Mouse (Mus musculus) B cell, adult 2 months (primary cell): ENCODE data around the gene Hs2st1.

Experiments used
- DNase-seq, 2 experiments: peaks; one replicate each; pipeline ENCODE4 v3.0.0; 2022

Hs2st1 gene

DNA sequence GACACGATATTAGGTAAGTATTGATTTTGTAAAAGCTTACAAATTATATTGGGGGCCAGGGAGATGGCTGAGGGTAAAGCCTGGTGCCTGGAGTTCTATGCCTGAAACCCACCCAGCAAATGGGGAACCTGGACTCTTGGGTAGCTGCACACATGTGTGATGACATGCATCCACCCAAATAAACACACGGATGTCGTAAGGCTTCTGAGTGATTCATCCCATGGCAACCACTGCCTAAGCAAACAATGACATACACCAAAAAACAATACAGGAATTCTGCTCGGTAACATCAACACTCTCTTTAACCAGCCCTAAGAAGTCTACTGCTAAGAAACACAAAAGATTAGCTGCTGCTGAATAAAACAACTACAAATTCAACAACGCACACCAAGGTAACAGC, 73.2 kb downstream of the Hs2st1 start:
- DNase-seq: no peak

DNA sequence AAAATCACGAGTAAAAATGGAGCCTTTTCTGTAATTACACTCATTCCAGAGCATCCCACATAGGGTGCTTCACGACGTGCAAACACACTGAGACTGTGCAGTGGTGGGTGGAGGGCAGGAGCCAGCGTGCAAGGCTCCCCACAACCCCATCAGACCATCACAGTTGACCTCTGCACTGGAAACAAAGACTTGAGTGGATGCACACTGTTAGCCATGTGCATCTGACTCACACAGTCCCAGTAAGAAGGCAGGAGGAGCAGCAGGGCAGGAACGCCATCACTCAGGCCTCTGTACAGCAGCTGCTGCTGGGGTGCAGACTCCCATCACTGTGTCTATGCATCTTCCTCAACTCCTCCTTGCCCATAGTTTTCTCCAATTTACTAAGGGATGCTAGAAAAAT, 75.1 kb downstream of the Hs2st1 start:
- DNase-seq: no peak

DNA sequence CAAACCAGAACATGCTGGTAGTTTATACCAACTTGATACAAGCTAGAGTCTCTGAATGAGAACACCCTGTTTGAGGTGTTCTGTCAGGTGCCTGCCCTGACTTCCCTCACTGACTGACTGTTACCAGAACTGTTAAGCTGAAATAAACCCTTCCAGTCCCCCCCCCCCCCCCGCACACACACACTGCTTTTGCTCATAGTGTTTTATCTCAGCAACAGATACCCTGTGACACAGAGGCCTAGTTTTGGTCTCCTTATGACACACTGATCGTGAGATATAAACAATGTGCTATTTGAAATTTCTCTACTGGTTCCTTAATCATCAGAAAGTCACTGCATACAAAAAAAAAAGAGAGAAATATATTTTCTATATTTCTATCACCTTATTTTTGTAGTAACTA, 81.2 kb downstream of the Hs2st1 start:
- no peak for DNase-seq

DNA sequence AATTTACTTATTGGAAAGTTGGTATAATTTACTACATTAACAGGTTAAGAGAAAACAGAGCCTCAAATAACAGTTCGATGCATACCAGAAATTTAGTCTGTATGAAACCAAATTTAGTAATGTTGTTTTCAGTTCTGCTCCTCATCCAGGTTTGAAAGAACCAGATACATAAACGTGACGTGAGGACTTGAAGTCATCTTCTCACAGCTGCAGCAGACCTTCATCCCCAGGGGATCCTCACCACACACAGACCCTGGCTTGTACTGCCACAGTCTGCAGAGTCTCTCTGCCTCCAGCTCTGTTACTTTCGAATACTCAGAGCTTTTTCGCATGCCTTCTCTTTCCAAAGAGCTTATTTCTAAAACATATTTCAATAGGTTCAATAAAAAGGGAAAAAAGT, 89.4 kb downstream of the Hs2st1 start:
- peak; percentile 53 to 60 for DNase-seq

DNA sequence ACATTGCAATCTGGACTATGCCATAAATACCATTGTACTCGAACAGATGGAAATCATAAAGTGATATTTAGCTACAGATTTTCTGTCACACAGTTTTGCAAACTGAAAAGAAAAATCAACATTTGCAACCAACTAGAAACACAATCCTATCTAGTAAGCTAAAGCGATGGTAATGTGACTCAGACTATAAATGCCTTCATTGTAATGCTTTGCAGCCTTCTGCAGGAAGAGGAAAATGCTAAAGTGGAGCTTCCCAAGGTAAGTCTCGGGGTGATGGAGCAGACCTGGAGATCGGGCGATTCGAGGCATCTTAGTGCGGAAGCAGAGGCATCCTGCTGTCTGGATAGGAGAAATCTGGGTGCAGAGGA, 91.6 kb downstream of the Hs2st1 start:
- DNase-seq: no peak

DNA sequence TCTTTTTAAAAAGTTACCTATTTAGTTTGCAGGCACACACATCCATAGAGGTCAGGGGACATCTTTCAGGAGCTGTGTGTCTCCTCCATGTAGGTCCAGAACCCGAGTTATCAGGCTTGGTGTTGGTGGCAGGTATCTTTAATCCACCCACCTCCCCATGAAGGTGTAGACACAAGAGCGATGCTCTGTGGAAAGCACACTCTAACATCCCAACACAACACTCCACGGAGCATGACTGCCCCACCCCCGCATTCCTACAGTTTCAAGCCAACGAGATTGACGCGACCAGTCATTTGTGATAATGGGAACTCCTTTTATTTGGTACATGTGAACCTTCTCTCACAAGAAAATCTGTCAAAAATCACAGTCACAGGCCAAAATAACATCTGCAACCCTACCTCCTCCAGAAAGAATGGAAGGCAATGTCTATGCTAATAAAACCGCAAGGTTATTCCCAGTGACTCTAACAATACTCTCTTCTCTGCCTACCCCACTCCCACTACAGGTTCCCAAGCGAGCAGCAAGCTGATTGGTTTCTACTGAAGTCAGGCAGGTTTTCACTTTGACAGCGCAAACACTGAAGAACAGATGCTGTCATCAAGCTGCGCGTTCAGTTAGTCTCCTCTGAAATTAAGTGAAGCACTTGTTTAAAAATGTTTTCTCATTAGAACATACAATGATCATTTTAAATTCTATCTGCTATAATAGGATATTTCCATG, 92.1 kb downstream of the Hs2st1 start:
- no peak for DNase-seq

DNA sequence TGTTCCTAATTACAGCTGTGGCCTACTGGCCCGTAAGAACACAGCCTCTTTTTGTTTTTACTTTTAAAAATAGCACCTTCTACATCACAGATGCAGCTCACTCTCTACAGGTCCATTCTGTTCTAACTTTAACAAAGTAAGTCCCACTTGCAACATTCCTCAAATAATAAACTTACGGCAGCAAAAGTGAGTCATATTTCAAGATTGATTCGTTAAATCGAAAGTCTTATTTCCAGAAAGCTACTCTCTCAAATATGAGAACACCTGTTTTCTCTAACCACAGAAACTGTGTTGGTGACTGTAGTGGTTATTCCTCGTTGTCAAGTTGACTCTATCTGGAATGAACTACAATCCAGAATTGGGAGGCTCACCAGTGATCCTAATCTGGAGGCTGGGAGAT, 94.1 kb downstream of the Hs2st1 start:
- no peak for DNase-seq

DNA sequence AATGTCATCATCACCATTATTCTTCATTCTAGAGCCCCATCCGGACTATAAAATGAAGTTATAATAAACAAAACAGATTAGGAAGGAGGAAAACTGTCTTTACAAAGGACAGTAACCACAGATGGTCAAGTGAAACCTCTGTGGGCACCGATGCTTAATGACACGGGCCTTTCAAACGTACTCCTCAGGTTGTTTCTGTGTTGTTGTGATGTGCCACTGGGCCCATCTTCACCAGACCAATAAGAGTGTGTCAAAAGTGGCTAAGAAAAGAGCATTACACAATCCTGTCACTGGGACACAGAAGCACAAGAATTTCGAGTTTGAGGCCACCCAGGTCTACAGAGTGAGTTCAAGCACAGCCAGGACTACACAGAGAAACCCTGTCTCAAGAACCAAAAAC, 95.3 kb downstream of the Hs2st1 start:
- no peak for DNase-seq

DNA sequence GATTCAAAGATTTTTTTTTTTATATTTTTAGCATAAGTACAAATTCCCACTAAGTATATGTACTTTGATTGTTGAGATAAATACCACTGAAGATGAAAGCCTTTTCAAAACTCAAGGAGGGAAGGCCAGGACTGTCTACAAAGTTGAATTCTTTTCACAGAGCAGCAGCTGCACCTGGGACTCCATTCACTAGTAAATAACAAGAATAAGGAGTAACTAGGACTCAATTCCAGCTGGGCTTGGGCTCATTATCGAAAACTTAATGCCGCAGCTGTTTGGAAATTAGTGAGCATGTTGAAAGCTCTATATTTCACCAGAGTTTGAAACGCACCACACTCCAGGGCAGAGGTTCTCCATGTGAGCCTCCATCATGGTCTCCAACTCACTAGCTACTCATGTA, 98.0 kb downstream of the Hs2st1 start:
- DNase-seq: no peak

DNA sequence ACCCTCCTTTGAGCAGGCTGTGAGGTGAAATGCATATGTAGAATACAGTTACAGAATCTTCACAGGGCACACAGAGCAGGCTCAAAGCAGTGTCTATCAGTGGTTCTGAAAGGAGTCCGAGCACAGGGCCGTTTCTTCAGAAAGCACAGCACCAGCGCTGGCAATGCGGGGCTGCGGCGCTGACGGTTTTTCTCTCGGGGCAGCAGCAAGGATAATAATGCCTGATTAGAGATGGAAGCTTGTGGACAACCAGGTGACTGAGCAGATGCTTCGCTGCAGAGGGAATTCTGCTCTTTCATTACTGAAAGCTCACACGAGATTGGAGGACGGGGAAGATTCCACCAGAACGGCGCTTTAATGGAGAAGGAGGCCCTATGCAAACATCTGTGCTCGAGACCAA, 99.1 kb downstream of the Hs2st1 start:
- no peak for DNase-seq

DNA sequence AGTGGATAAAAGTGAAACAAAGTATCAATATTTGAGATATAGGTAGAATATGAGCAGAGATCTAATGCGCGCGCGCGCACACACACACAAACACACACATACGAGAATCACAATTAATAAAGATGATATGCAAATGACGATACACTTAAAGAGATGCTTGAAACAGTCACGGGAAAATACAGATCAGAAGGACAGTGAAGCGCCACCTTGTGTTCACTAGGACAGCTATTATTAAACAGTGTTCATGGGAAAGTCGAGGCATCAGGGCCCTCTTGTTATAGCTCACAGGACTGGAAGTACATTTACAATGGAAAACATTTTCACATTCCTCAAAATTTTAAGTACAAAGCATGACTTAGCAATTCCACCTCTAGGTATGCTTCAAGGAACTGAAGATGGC, 102.5 kb downstream of the Hs2st1 start:
- DNase-seq: peak; percentile 17 to 29

DNA sequence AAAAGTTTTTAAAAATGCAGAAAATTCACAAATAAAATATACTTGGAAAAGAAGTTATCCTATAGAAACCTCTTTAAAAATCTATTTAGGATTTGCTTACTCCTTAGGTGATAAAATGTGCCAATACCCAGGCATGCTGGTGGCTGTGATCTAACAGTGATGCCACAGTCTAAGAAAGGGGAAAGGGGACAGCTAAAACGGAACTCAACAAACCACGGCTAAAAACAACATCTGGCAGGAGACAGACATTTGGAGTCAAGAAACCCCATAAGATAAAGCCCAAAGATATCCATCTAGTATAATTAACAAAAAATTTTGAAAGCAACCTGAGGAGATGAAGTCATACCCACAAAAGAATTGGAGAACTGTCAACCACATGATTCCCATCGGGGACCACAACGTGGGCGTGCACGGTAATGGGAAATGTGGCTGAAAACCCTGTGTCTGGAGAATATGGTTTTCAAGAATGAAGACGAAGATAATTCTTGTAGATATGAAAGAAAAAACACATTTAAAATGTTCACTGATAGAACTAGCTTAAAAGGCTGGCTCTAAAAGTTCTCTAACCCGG, 103.8 kb downstream of the Hs2st1 start:
- DNase-seq: no peak

DNA sequence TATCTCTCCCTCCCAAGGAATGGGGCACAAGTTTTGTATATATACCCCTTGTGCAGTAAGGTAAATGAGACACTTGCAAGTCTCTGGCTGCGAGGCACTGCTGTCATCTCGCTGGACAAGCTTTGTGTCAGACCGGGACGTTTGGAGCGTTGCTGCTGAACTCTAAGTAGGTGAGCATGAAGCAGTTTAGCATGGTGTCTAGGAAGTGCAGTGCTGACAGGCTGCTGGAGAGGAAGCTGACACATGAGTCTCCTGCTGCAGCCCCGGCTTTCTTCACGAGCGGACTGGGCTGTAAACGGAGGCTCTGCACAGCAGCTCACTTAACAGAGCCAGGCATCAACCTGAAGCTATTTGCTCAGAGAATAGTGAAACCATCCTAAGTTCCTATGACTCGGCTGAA, 107.3 kb downstream of the Hs2st1 start:
- DNase-seq: no peak

DNA sequence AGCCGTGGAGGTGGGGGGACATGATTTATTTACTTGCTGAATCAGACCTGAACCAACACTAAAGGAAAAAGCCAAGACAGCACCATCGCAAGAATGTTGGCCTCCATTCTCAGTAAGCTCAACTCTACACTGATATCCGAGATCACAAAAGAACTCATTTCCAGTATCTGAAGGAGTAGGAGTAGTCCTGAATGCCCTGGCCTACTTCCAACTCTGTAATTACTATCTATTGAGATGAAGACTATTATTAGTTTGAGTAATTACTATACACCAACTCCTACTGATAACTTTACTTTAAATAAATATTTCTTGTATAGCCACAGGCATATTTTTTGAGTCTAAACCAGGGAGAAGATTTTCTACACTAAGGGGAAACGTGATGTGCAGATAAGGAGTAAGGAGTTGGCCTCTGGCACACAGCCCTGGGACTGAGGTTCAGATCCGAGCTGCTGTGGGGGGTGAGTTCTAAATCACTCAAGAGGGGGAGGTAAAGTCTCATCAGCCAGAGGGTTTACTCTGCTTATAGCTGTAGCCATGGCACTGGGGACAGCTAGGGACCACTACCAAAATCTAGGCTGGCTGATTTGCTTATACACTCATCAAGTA, 109.7 kb downstream of the Hs2st1 start:
- no peak for DNase-seq

DNA sequence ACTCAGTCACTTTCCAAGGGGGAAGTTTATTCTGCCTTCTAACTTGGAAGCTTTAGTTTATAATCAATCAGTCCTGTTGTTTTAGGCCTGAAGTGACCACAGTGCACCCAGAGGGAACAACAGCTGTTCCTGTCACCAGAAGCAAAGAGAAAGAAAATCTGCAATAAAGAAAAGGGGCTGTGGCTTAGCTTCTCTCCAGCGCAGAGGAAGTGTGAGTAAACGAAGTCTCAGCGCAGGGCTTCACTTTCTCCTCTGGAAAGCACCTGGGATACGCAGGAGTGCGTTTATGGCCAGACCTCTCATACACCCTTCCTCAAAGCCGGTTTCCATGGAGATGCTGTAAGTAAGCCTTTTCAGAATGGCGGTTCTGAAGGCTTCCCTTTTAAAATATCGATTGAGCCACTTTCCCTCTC, 110.7 kb downstream of the Hs2st1 start:
- DNase-seq: no peak

DNA sequence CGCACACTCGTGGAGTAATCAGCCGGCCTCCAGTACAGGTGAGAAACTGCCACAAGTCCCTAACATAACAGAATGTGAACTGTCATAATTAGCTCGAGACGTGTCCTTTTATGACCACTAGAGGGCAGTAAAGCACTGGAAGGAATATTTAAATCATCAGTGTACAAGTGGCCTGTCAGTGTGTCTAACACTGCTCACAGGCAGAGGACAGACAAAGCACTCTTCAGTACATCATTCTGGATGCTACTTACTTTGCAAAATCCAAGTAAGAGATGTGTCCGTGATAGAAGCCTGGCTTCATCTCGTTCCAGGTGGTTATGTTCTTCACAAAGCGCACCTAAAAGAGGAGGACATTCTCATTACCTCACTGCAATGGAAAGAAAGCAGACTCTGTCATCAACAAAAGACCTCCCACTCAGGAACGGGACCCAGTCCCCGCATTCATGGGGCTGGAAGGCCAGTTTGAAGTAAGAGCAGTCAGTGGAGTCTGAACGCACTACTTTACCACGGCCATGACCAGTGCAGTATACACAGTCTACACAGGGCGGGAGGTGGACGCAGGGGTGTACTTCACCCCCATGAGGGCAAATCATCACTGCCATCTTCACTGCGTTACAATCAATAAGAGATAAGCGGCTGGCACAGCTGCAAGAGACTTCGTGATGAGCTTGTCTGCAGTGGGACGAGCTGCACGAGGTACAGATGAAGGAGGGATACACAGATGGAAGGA, 116.1 kb downstream of the Hs2st1 start:
- DNase-seq: peak; percentile 58 to 59

DNA sequence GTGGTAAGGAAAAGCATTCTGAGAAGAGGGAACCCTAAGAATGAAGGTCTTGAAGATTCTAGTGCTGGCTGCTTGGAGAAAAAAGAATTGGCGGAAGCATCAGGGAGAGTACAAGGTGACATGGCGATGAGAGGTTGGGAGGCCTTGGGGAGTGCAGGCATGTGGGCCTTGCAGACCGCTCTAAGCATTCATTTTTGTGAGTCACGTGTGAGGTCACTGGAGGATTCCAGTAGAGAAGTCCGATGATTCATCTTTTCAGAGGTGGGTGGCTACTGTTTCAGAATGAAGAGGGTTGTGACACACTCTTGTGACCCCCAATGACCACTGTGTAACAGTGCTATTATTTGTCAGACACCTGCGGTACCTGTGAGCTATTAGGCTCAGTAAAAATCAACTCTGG, 121.0 kb downstream of the Hs2st1 start:
- no peak for DNase-seq

DNA sequence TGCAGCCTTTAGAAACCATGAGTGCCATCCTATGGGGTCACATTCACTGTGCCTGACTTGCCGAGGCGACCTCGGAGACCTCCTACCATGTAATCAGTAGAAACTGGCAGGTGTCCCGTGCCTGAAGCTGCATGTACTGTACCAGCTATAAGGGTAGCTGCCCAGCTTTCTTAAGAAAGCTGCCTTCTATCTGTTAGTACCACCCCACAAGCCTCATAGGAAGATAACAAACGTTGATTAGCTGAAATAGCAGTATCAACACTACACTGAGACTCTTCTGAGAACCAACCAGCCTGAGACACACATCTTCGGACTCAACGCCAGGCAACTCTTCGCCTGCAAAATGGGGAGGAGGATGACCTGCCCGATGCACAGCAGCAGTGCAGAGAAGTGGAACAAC, 122.1 kb downstream of the Hs2st1 start:
- no peak for DNase-seq

DNA sequence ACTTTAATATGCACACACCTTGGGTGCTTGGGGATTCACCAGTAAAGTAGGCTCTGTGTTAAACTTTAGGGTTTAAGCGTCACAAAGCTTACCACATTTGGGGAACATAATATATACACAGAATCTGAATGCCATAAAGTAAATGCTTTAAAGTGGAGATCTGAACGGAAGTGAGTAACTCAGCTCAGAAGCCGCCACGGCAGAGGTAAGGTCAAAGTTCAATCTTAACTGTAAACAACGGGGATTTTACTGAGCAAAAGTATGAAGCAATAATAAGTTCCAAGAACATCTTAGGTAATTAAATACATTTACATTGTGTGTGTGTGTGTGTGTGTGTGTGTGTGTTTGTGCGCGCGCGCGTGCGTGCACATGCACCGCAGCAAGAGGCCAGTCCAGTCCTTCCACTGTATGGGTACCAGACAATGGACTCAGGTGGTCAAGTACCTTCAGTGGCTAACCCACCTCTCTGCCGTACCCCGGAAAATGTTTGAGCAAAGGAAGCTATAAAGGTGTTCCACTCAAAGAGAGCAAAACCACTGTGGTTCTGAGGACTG, 123.8 kb downstream of the Hs2st1 start:
- no peak for DNase-seq

DNA sequence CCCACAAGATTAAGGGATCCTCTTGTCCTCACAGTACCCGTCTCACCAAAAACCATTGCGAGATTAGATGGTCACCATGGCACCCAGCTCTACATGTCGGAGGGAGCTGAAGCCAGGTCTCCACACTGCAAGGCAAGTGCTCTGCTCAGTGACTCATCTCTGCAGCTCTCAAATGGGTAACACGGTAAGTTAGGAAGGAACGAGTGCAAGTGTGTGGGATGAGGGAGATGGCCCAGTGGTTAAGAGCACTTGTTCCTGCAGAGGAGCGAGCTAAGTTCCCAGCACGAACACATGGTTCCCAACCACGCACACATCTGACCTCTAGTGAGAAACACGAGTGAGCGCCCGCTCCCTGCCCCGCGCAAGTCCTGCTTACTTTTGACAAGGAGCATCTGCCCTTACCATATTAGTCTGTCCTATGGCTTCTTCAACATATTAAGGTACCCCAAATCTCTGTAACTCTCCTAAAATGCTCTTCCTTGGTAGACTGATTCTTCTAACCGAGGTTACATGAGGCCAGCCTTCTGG, 132.0 kb downstream of the Hs2st1 start:
- DNase-seq: no peak

DNA sequence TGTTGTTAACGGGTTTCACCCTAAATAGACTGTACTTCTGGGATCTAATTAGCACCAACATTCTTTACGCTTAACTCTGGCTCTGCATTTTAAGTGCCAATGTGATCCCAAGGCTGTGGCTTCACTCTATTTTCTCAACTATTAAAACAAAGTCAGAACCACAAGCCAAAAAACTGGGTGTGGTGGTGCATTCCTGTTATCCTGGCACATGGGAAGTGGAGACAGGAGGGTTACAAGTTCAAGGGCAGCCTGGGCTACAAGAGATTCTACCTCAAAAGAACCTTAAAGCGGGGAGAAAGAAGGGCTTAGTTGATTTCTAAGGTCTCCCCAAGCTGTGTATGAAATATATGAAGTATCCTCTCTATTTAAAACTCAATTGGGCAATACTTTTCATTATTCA, 133.9 kb downstream of the Hs2st1 start:
- DNase-seq: no peak

DNA sequence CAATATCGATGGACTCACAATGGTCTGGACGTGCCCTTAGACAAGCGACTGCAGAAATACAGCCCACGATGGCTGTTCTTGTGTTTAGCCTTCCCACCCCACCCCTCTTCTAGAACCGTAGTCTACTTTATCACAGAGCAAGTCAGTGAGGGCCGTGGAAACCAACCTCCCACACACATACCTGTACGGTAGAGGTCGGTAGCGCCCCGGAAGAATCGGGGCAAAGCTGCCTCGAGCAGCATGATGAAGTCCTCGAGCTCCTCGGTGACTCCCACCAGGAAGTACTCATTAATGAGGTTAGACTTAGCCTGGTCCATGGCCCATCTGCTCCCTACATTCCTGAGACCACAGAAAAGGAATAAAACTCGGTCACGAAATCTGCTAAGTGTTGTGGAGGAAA, 134.7 kb downstream of the Hs2st1 start:
- DNase-seq: no peak

DNA sequence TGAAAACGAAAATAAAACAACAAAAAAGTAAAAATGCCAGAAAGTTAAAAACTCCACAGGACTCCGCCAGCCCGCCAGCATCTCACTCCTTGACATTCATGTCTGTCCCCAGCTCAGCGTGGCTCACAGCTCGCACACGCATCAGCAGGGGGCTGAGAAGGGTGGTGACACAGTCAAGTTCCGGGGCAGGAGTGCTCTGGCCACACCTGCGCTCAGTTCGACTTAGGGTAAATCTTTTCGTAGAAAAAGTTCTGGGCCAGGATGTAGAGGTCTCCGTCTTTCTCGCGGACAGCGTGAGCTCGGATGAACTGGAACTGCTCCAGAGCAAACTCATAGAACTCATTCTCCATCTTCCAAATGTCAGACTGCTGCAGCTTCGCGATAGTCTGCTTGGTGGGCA, 135.7 kb downstream of the Hs2st1 start:
- DNase-seq: no peak

DNA sequence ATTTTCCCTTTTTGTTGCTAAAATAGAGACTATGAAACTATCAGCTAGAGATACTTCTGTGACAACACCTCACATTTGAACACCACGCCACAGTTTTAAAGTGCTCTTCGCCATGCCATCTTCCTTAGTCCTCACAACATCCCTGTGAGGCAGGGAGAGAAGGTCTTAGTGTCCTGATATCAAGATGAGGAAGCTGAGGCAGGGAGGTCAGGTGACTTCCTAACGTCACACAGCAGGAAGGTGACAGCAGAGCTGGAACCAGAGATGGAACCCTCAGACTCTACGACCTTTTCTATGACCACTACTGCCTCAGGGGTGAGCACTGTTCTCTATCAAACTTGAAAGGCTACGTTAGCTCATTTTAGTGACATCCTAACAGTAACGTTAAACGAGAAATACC, 136.9 kb downstream of the Hs2st1 start:
- DNase-seq: no peak
